Mouse (Mus musculus) lung, embryonic 15.5 days (tissue): Measurements from ENCODE around the gene Nes. TPM values are rescaled to one million over a fixed set of nuclear protein-coding genes. Genes with fewer than 3 reads are reported as not detected.

Experiments used
- ATAC-seq: fragments of 200-750 bp; cut with Nextera tagmentation; 2 replicates; pipeline ENCODE4 v1.8.0; 2017; ENCODE audit warnings: moderate number of reproducible peaks, borderline replicate concordance; ENCODE audit not compliant: low FRiP score, low TSS enrichment; ENCODE audit errors: extremely low read depth
- H3K27ac ChIP-seq: fragments of 300-500 bp; sonication (generic); 2 replicates; pipeline ENCODE4 v1.5.1; 2015; ENCODE audit warnings: moderate library complexity, mild to moderate bottlenecking, inconsistent platforms
- H3K27me3 ChIP-seq: fragments of 300-500 bp; sonication (generic); 2 replicates; pipeline ENCODE4 v1.6.1; 2015; ENCODE audit warnings: inconsistent platforms
- H3K36me3 ChIP-seq: fragments of 300-500 bp; sonication (generic); 2 replicates; pipeline ENCODE4 v1.6.1; 2015; ENCODE audit warnings: inconsistent platforms
- H3K4me1 ChIP-seq: fragments of 300-500 bp; sonication (generic); 2 replicates; pipeline ENCODE4 v1.6.1; 2015; ENCODE audit warnings: inconsistent platforms
- H3K4me2 ChIP-seq: fragments of 300-500 bp; sonication (generic); 2 replicates; pipeline ENCODE4 v1.6.1; 2015; ENCODE audit warnings: inconsistent platforms, mild to moderate bottlenecking, moderate library complexity
- H3K4me3 ChIP-seq: fragments of 300-500 bp; sonication (generic); 2 replicates; pipeline ENCODE4 v1.5.1; 2015; ENCODE audit warnings: mild to moderate bottlenecking, inconsistent platforms
- H3K9ac ChIP-seq: fragments of 300-500 bp; sonication (generic); 2 replicates; pipeline ENCODE4 v1.6.1; 2015; ENCODE audit warnings: inconsistent platforms
- H3K9me3 ChIP-seq: fragments of 300-500 bp; sonication (generic); 2 replicates; pipeline ENCODE4 v1.6.1; 2016; ENCODE audit warnings: inconsistent platforms
- WGBS: fragments of 180-500 bp; shearing (Covaris S2); methylation state at CpG from one replicate; pipeline ENCODE4 v1.1.7; 2015; 5-methylcytosine and 5-hydroxymethylcytosine counted together
- polyA plus RNA-seq: library from polyadenylated mRNA; unstranded; fragments of >200 nt; fragmentation: Nextera tagmentation; extraction: Ambion mirVana; gene quantifications from 2 replicates; pipeline ENCODE4 v1.2.1, GENCODE M21; 2015

Nes gene
- polyA plus RNA-seq, 1 experiment from 2014 or later, result 32.4 TPM

DNA sequence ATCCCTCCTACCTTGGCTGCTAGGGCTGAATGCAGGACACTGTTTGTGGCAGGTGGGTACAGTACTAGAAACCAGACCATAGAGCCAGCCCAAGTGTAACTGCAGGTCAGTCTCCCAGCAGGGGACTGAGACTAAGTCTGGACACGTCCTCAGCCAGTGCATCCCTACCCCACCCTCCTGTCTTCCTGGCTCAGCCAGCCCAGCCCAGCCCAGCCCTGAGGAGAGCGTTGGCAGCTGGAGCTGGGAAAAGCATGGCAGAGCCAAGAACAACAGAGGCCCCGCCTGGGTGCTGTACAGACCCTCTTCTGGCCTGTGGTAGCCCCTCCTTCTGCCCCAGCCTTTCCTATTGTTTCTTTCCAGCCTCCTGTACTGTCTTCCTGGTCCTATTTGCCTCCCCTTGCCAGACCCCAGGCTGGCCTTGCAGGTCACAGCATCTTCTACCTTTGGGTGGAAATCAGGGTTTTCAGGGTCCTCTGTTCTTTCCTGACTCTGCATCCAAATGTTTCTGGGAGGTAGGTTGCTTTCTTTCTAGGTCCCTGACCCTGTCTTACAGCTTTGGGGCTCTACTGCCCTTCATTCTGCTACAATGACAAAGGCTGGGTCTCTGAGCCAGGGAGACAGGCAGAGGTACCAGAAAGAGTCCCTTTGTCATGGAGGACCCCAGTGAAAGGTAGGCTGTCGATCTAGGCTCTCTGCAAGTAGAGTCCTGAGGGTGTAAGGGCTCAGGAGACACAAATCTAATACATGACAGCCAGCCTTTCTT lies 25.9 kb upstream of the Nes start:
- peaks cover 19% of the 10 kb centered on the region; the same call in 1 of the 2 replicates for H3K27me3 ChIP-seq
- ATAC-seq, result peak; percentile 66; the same call in 1 of the 2 replicates
- H3K4me2 ChIP-seq, result no peak overlapping the region
- peaks cover 24% of the 10 kb centered on the region for H3K36me3 ChIP-seq
- WGBS, result 27% methylated on average over 4 of the region's 4 CpGs
- H3K9ac ChIP-seq, result no peak overlapping the region
- H3K9me3 ChIP-seq, result no peaks in the 10 kb centered on the region
- H3K27ac ChIP-seq, result peak overlapping the region; percentile 24; the same call in 1 of the 2 replicates
- H3K4me3 ChIP-seq, result no peak overlapping the region
- H3K4me1 ChIP-seq, result peaks cover 46% of the 10 kb centered on the region

DNA sequence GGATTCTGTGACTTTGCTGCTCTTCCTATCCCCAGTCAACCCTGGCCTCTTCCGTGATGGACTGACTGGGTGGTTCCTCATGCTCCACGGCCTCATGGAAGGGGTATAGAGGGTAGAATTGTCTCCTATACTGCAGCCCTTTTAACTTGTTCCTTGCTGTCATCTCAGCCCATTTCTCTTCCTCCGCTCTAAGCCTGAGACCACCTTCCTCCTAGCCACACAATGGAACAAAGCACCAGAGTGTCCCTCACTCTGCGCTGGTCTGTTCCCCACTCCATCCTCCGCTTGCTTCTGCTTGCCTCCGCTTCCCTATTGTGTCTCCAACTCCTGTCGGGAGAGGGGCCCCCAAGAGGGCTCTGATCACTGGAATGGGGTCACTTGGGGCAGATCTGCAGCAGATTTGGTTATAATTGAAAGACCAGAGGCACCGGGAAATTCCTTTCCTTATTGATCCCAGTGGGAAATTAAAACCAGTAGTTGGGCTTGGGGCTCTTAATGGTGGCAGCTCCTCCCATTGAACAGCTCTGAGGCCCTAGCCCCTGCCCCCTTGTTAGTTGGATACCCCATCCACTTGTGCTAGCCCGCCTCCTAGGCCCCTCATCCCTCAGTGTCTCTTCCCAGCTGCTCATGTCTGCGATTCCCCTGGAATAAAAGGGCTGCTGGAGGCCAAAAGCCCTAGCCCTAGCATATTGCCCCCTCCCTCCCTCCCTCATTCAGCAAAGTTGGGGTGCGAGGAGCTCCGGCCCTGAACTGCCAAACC lies 24.9 kb upstream of the Nes start:
- peaks cover 19% of the 10 kb centered on the region; the same call in 1 of the 2 replicates for H3K27me3 ChIP-seq
- no peak overlapping the region for H3K4me2 ChIP-seq
- ATAC-seq, result no peak
- no peak overlapping the region for H3K27ac ChIP-seq
- 41% methylated on average over 12 of the region's 12 CpGs for WGBS
- H3K9ac ChIP-seq, result no peak overlapping the region
- no peaks in the 10 kb centered on the region for H3K9me3 ChIP-seq
- peaks cover 17% of the 10 kb centered on the region for H3K36me3 ChIP-seq
- peaks cover 52% of the 10 kb centered on the region for H3K4me1 ChIP-seq
- no peak overlapping the region for H3K4me3 ChIP-seq

- peaks cover 23% of the 10 kb centered on the region; the same call in 1 of the 2 replicates for H3K27me3 ChIP-seq
- peaks cover 54% of the 10 kb centered on the region for H3K4me1 ChIP-seq
- ATAC-seq, result no peak
These were observed 24.4 kb upstream of the Nes start for GRCm38 (mm10) chr3:87946541-87946860.

DNA sequence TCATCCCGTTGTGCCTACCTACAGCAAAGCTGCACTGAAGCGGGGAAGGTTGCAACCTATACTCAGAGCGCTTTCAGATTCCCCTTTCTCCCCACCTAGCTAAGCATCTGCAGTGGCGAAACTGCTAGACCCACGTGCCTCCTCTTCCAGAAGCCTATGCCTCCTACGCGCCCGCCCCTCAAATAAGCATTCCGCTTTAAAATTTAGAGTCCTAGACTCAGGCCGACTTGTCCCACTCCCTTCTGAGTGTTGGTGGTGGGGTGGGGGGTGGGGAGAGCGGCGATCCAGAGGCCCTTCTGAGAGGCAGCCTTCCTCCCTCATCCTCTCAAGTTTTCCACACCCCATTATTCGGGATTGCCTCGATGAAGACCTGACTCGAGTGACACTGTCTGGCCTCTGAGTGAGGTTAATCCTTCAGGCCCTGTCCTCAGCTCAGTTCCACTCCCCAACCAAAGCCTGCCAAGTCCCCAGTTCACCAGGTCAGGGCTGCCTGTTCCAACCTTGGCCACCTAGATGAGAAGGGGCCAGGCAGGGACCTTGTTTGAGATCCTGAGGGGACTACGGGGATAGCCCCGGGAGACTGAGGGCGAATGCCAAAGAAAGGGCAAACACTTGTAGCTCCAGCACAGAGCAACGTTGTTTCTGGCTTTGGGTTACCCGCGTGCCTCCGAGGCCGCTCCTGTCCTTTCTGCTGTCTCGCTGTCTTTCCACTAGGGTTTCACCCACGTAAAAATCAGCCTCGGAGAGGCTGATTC lies 23.6 kb upstream of the Nes start:
- H3K4me2 ChIP-seq, result peak overlapping the region; percentile 70
- ATAC-seq, result no peak
- no peak overlapping the region for H3K27ac ChIP-seq
- 5% methylated on average over 26 of the region's 26 CpGs for WGBS
- peaks cover 25% of the 10 kb centered on the region; the same call in 1 of the 2 replicates for H3K27me3 ChIP-seq
- peaks cover 60% of the 10 kb centered on the region for H3K4me1 ChIP-seq
- peak overlapping the region; percentile 31 for H3K9ac ChIP-seq
- peaks cover 4% of the 10 kb centered on the region for H3K36me3 ChIP-seq
- H3K4me3 ChIP-seq, result peak overlapping the region; percentile 29
- no peaks in the 10 kb centered on the region for H3K9me3 ChIP-seq

More at GRCm38 (mm10) chr3:87946541-87946860, 24.4 kb upstream of the Nes start:
- H3K4me2 ChIP-seq, result no peak overlapping the region
- H3K9ac ChIP-seq, result no peak overlapping the region
- H3K36me3 ChIP-seq, result peaks cover 12% of the 10 kb centered on the region
- no peaks in the 10 kb centered on the region for H3K9me3 ChIP-seq
- 45% methylated on average over 1 of the region's 1 CpGs for WGBS
- H3K27ac ChIP-seq, result no peak overlapping the region
- H3K4me3 ChIP-seq, result no peak overlapping the region

GRCm38 (mm10) chr3:87947811-87948199 lies 23.1 kb upstream of the Nes start:
- peak overlapping the region; percentile 70 for H3K4me2 ChIP-seq
- H3K9ac ChIP-seq, result peak overlapping the region; percentile 31
- ATAC-seq, result no peak
- H3K4me3 ChIP-seq, result peak overlapping the region; percentile 29
- no peaks in the 10 kb centered on the region for H3K36me3 ChIP-seq
- H3K9me3 ChIP-seq, result no peaks in the 10 kb centered on the region
- under 1% methylated on average over 17 of the region's 17 CpGs for WGBS
- H3K27ac ChIP-seq, result no peak overlapping the region
- H3K27me3 ChIP-seq, result peaks cover 25% of the 10 kb centered on the region; the same call in 1 of the 2 replicates
- peaks cover 66% of the 10 kb centered on the region for H3K4me1 ChIP-seq

- no peak for ATAC-seq
- peaks cover 31% of the 10 kb centered on the region; the same call in 1 of the 2 replicates for H3K27me3 ChIP-seq
- 5% methylated on average over 35 of the region's 35 CpGs for WGBS
These were observed 22.3 kb upstream of the Nes start, which contains the start of gene Crabp2 for GRCm38 (mm10) chr3:87948378-87949265. TSS of gene Crabp2 (plus strand) at chr3:87948666.

DNA sequence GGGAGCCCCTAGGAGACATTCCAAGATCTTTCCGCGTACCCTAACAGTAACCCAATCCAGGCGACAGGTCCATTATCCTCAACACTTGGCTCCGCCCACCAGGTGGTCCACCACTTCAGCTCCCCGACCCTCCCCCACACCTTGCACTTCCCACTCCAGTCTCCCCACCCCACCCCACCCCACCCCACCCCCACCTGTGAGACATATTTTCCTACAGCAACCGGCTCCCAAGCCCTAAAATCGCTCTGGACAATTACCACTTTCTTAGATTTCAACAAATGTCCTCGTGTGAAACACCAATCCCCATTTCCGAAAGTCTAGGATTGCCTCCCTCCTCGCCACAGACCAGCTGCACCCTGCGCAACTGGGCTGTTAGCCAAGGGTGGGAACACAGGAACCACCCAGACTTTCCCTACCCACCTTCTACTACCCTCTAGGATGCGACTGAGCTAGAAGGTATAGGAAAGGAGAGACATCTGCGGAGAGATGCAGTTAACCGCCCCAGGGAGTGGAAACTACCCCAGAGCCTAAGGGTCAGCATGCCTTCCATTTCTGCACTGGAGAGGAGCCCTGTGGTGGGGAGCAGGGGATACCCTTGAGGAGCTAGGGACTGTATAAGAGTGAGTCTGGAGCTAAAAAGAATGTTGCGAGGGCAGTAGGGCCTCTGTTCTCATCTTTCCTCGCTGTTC lies 21.5 kb upstream of the Nes start:
- Histone ChIP-seq H3K4me3 (no peak overlapping the region), H3K36me3 (no peaks in the 10 kb centered on the region), H3K4me2 (peak overlapping the region; percentile 70), H3K4me1 (peaks cover 71% of the 10 kb centered on the region), H3K27ac (no peak overlapping the region), H3K27me3 (peaks cover 31% of the 10 kb centered on the region; the same call in 1 of the 2 replicates), H3K9me3 (no peaks in the 10 kb centered on the region), H3K9ac (no peak overlapping the region)
- ATAC-seq, result no peak
- WGBS, result 22% methylated on average over 16 of the region's 16 CpGs

More at GRCm38 (mm10) chr3:87948378-87949265, 22.3 kb upstream of the Nes start, which contains the start of gene Crabp2:
- Histone ChIP-seq H3K27ac (no peak within 1 kb of the TSS), H3K4me3 (peak within 1 kb of the TSS; percentile 29), H3K36me3 (no peaks in the 10 kb centered on the region), H3K9ac (peak within 1 kb of the TSS; percentile 31), H3K4me2 (peak within 1 kb of the TSS; percentile 70), H3K4me1 (peaks cover 72% of the 10 kb centered on the region), H3K9me3 (no peaks in the 10 kb centered on the region)

- Histone ChIP-seq H3K4me2 (peak overlapping the region; percentile 70; the same call in 1 of the 2 replicates), H3K27me3 (peaks cover 31% of the 10 kb centered on the region; the same call in 1 of the 2 replicates), H3K9ac (no peak overlapping the region), H3K36me3 (no peaks in the 10 kb centered on the region), H3K4me1 (peaks cover 65% of the 10 kb centered on the region), H3K4me3 (no peak overlapping the region), H3K27ac (no peak overlapping the region), H3K9me3 (no peaks in the 10 kb centered on the region)
- ATAC-seq, result no peak
- 13% methylated on average over 13 of the region's 13 CpGs for WGBS
These were observed 20.8 kb upstream of the Nes start for GRCm38 (mm10) chr3:87949955-87950515.

- 14% methylated on average over 12 of the region's 12 CpGs for WGBS
- Histone ChIP-seq H3K4me1 (peaks cover 57% of the 10 kb centered on the region), H3K4me3 (peak overlapping the region; percentile 39), H3K27me3 (peaks cover 31% of the 10 kb centered on the region; the same call in 1 of the 2 replicates), H3K4me2 (peak overlapping the region; percentile 68), H3K9ac (peak overlapping the region; percentile 37), H3K9me3 (no peaks in the 10 kb centered on the region), H3K27ac (peak overlapping the region; percentile 60), H3K36me3 (no peaks in the 10 kb centered on the region)
- no peak for ATAC-seq
These were observed 18.9 kb upstream of the Nes start for GRCm38 (mm10) chr3:87951946-87952345.

- peak overlapping the region; percentile 68 for H3K4me2 ChIP-seq
- peaks cover 31% of the 10 kb centered on the region; the same call in 1 of the 2 replicates for H3K27me3 ChIP-seq
- no peaks in the 10 kb centered on the region for H3K9me3 ChIP-seq
- H3K4me3 ChIP-seq, result peak overlapping the region; percentile 39
- no peaks in the 10 kb centered on the region for H3K36me3 ChIP-seq
- H3K9ac ChIP-seq, result peak overlapping the region; percentile 38
- H3K27ac ChIP-seq, result peak overlapping the region; percentile 60
- peaks cover 52% of the 10 kb centered on the region for H3K4me1 ChIP-seq
- peak; percentile 90 for ATAC-seq
- WGBS, result 7% methylated on average over 5 of the region's 5 CpGs
These were observed 18.4 kb upstream of the Nes start for GRCm38 (mm10) chr3:87952440-87952839.
